Comparison of ENCODE assay signal across 25 mouse cellular contexts in genomic region chr17:37061435-37061834, GRCm38 (mm10). TPM values are rescaled to one million over a fixed set of nuclear protein-coding genes. Genes with fewer than 3 reads are reported as not detected.
DNase-seq lines count a peak whose midpoint lies in the region; ATAC-seq and TF ChIP-seq lines count a peak whose summit lies in the region.
"Had no signal": no experiment of that assay in that cellular context is flagged by ENCODE, and none has a peak within 500 bp of the region (broad histone marks: within the 10 kb centered on the region; RNA-seq: fewer than 3 reads in every experiment).

No protein-coding gene starts in this region.

- peak overlapping the region; percentile 55; the same call in 1 of the 2 replicates for H3K27ac ChIP-seq in forebrain, embryonic 15.5 days (replicated peaks)
- no peak overlapping the region; the same call in 1 of the 2 replicates for H3K27ac ChIP-seq in forebrain, embryonic 16.5 days (ENCODE audit: low read length)
- H3K27ac ChIP-seq in midbrain, embryonic 11.5 days (ENCODE audit: low read depth, low read length) = no peak overlapping the region
- H3K27ac ChIP-seq in midbrain, embryonic 10.5 days (replicated peaks) = no peak overlapping the region
- H3K27ac ChIP-seq in cortical plate, adult 2 months (ENCODE audit: insufficient read depth, low read length) = 0 out of 2 replicates have a peak overlapping the region, but pooled peaks have one; percentile 27
- H3K27ac ChIP-seq in kidney, embryonic 14.5 days (ENCODE audit: low read depth, low read length) = no peak overlapping the region
- H3K27ac ChIP-seq: embryonic facial prominence, embryonic 12.5 days; heart, embryonic 15.5 days; hindbrain, embryonic 14.5 days had no signal

- no peak for TF ChIP-seq CTCF in cortical plate, adult 2 months (IDR thresholded peaks at IDR 0.05; ENCODE audit: extremely low read depth, insufficient read depth, low read length)

- peak; percentile 41 for DNase-seq in midbrain, embryonic 11.5 days (ENCODE audit: low spot score, missing footprints)
- DNase-seq in midbrain, embryonic 10.5 days (ENCODE audit: low spot score) = no peak
- DNase-seq in adrenal gland, postnatal 10 days = no peak
- DNase-seq: adrenal gland, postnatal 25 days; cerebellum, adult 2 months; cerebellum, postnatal 10 days; embryo, embryonic 11 days; gastrocnemius, postnatal 10 days; heart, adult 18-20 months; heart, postnatal 14 days had no signal

- ATAC-seq in forebrain, embryonic 15.5 days (replicated peaks) = no peak
- no peak for ATAC-seq in forebrain, embryonic 16.5 days
- ATAC-seq in midbrain, embryonic 11.5 days (ENCODE audit: low FRiP score) = no peak
- no peak for ATAC-seq in kidney, embryonic 14.5 days (ENCODE audit: low FRiP score, low TSS enrichment)
- ATAC-seq: intestine, embryonic 16.5 days had no signal

- no peak overlapping the region for H3K4me2 ChIP-seq in forebrain, embryonic 15.5 days (replicated peaks)
- H3K4me2 ChIP-seq in forebrain, embryonic 16.5 days (ENCODE audit: low read length) = no peak overlapping the region
- no peak overlapping the region for H3K4me2 ChIP-seq in midbrain, embryonic 11.5 days
- no peak overlapping the region for H3K4me2 ChIP-seq in kidney, embryonic 14.5 days (replicated peaks; ENCODE audit: low read depth, low read length)
- H3K4me2 ChIP-seq: embryonic facial prominence, embryonic 12.5 days; heart, embryonic 11.5 days; heart, embryonic 15.5 days; hindbrain, embryonic 14.5 days had no signal

- H3K27me3 ChIP-seq in forebrain, embryonic 15.5 days = no peaks in the 10 kb centered on the region
- H3K27me3 ChIP-seq in forebrain, embryonic 16.5 days (replicated peaks; ENCODE audit: control insufficient read depth, insufficient read depth, low read length) = no peaks in the 10 kb centered on the region
- no peaks in the 10 kb centered on the region for H3K27me3 ChIP-seq in midbrain, embryonic 11.5 days (ENCODE audit: control insufficient read depth, insufficient read depth, low read length)
- H3K27me3 ChIP-seq in midbrain, embryonic 10.5 days (ENCODE audit: low read depth, poor library complexity, severe bottlenecking) = no peaks in the 10 kb centered on the region
- no peaks in the 10 kb centered on the region for H3K27me3 ChIP-seq in kidney, embryonic 14.5 days (ENCODE audit: control insufficient read depth, insufficient read depth, low read length)
- H3K27me3 ChIP-seq: CH12.LX; embryonic facial prominence, embryonic 12.5 days; heart, embryonic 15.5 days had no signal

- peaks cover 33% of the 10 kb centered on the region for H3K4me1 ChIP-seq in forebrain, embryonic 15.5 days
- peaks cover 27% of the 10 kb centered on the region for H3K4me1 ChIP-seq in forebrain, embryonic 16.5 days (replicated peaks; ENCODE audit: control insufficient read depth, insufficient read depth, low read length)
- H3K4me1 ChIP-seq in midbrain, embryonic 11.5 days (ENCODE audit: control insufficient read depth, insufficient read depth, low read length) = no peaks in the 10 kb centered on the region
- peaks cover 11% of the 10 kb centered on the region; the same call in 1 of the 2 replicates for H3K4me1 ChIP-seq in midbrain, embryonic 10.5 days
- H3K4me1 ChIP-seq in cortical plate, adult 2 months (ENCODE audit: control insufficient read depth, insufficient read depth, low read length) = peaks cover 16% of the 10 kb centered on the region
- no peaks in the 10 kb centered on the region for H3K4me1 ChIP-seq in kidney, embryonic 14.5 days (ENCODE audit: control insufficient read depth, insufficient read depth, low read length)
- H3K4me1 ChIP-seq: embryonic facial prominence, embryonic 12.5 days; heart, embryonic 15.5 days had no signal

- no peak overlapping the region for H3K9ac ChIP-seq in forebrain, embryonic 15.5 days (replicated peaks)
- H3K9ac ChIP-seq in forebrain, embryonic 16.5 days (replicated peaks; ENCODE audit: low read depth, low read length) = no peak overlapping the region
- H3K9ac ChIP-seq in midbrain, embryonic 11.5 days (ENCODE audit: low read length) = no peak overlapping the region
- no peak overlapping the region for H3K9ac ChIP-seq in kidney, embryonic 14.5 days (ENCODE audit: low read depth, low read length)
- H3K9ac ChIP-seq: embryonic facial prominence, embryonic 12.5 days; heart, embryonic 15.5 days; hindbrain, embryonic 14.5 days had no signal

- WGBS in forebrain, embryonic 15.5 days = 46% methylated on average over 3 of the region's 3 CpGs
- WGBS in forebrain, embryonic 16.5 days = 38% methylated on average over 3 of the region's 3 CpGs
- WGBS in midbrain, embryonic 11.5 days = 72% methylated on average over 3 of the region's 3 CpGs
- WGBS in midbrain, embryonic 10.5 days = 69% methylated on average over 3 of the region's 3 CpGs
- 92% methylated on average over 3 of the region's 3 CpGs for WGBS in kidney, embryonic 14.5 days

- H3K4me3 ChIP-seq in forebrain, embryonic 15.5 days = no peak overlapping the region
- no peak overlapping the region for H3K4me3 ChIP-seq in forebrain, embryonic 16.5 days (replicated peaks; ENCODE audit: low read length)
- no peak overlapping the region for H3K4me3 ChIP-seq in midbrain, embryonic 11.5 days (ENCODE audit: low read depth, low read length)
- no peak overlapping the region for H3K4me3 ChIP-seq in midbrain, embryonic 10.5 days
- H3K4me3 ChIP-seq in cortical plate, adult 2 months (ENCODE audit: insufficient read depth, low read length) = no peak overlapping the region
- H3K4me3 ChIP-seq in kidney, embryonic 14.5 days (ENCODE audit: low read length) = no peak overlapping the region
- H3K4me3 ChIP-seq: embryonic facial prominence, embryonic 12.5 days; heart, embryonic 15.5 days had no signal

- TF ChIP-seq POLR2A in cortical plate, adult 2 months (IDR thresholded peaks at IDR 0.05; ENCODE audit: extremely low read depth, insufficient read depth, low read length) = no peak

- H3K36me3 ChIP-seq in forebrain, embryonic 15.5 days = peaks cover 84% of the 10 kb centered on the region
- peaks cover 36% of the 10 kb centered on the region for H3K36me3 ChIP-seq in forebrain, embryonic 16.5 days (ENCODE audit: control insufficient read depth, insufficient read depth)
- peaks cover 23% of the 10 kb centered on the region; the same call in 1 of the 2 replicates for H3K36me3 ChIP-seq in midbrain, embryonic 11.5 days (ENCODE audit: control insufficient read depth, insufficient read depth, low read length)
- H3K36me3 ChIP-seq in midbrain, embryonic 10.5 days = peaks cover 99% of the 10 kb centered on the region
- peaks cover 75% of the 10 kb centered on the region for H3K36me3 ChIP-seq in kidney, embryonic 14.5 days (ENCODE audit: control insufficient read depth, insufficient read depth, low read length)

- H3K9me3 ChIP-seq in forebrain, embryonic 15.5 days = no peaks in the 10 kb centered on the region
- no peaks in the 10 kb centered on the region for H3K9me3 ChIP-seq in forebrain, embryonic 16.5 days (ENCODE audit: control insufficient read depth, low read length)
- H3K9me3 ChIP-seq in midbrain, embryonic 11.5 days (ENCODE audit: control insufficient read depth, low read length) = no peaks in the 10 kb centered on the region
- H3K9me3 ChIP-seq in midbrain, embryonic 10.5 days (replicated peaks) = no peaks in the 10 kb centered on the region
- H3K9me3 ChIP-seq in kidney, embryonic 14.5 days (ENCODE audit: control insufficient read depth, low read length) = no peaks in the 10 kb centered on the region
- H3K9me3 ChIP-seq: embryonic facial prominence, embryonic 12.5 days; heart, embryonic 15.5 days had no signal

RNA-seq across cellular contexts. Expression of gene Gabbr1, which starts 15.7 kb away (rescaled TPM):
- polyA plus RNA-seq in forebrain, embryonic 15.5 days (2015; fragmentation: Nextera tagmentation; extraction: Ambion mirVana) = 50.9 and 53.1 TPM in 2 replicates
- 46.0 and 58.6 TPM in 2 replicates for polyA plus RNA-seq in forebrain, embryonic 16.5 days (2015; fragmentation: Nextera tagmentation; extraction: Ambion mirVana)
- 14.3 and 14.5 TPM in 2 replicates for polyA plus RNA-seq in midbrain, embryonic 11.5 days (2014; fragmentation: Nextera tagmentation; extraction: Ambion mirVana)
- polyA plus RNA-seq in midbrain, embryonic 10.5 days (2016; fragmentation: Nextera tagmentation; extraction: Ambion mirVana) = 7.9 and 12.2 TPM in 2 replicates
- 481 and 483 TPM in 2 replicates for polyA plus RNA-seq in cortical plate, adult 2 months (2012; rRNA removed)
- polyA plus RNA-seq in kidney, embryonic 14.5 days (2014; fragmentation: Nextera tagmentation; extraction: Ambion mirVana) = 8.1 and 11.6 TPM in 2 replicates
- total RNA-seq in adrenal gland, postnatal 10 days (2021) = 10 to 100 TPM; 22.1 to 40.3 TPM

RNA-seq across cellular contexts. Expression of gene Olfr90, which starts 26.9 kb away (rescaled TPM):
- polyA plus RNA-seq in forebrain, embryonic 15.5 days (2015; fragmentation: Nextera tagmentation; extraction: Ambion mirVana) = not detected in 2 replicates
- not detected in 2 replicates for polyA plus RNA-seq in forebrain, embryonic 16.5 days (2015; fragmentation: Nextera tagmentation; extraction: Ambion mirVana)
- polyA plus RNA-seq in midbrain, embryonic 11.5 days (2014; fragmentation: Nextera tagmentation; extraction: Ambion mirVana) = not detected in 2 replicates
- 0.17 TPM in 1 of 2 replicates, not detected in the other for polyA plus RNA-seq in midbrain, embryonic 10.5 days (2016; fragmentation: Nextera tagmentation; extraction: Ambion mirVana)
- not detected in 2 replicates for polyA plus RNA-seq in cortical plate, adult 2 months (2012; rRNA removed)
- not detected in 2 replicates for polyA plus RNA-seq in kidney, embryonic 14.5 days (2014; fragmentation: Nextera tagmentation; extraction: Ambion mirVana)
- not detected for total RNA-seq in adrenal gland, postnatal 10 days (2021)
- total RNA-seq: adrenal gland, adult 18-20 months; adrenal gland, postnatal 25 days; CH12.LX; gastrocnemius, postnatal 10 days; gastrocnemius, postnatal 4 days; heart, adult 18-20 months; heart, postnatal 14 days; hematopoietic stem cell, adult 5-6 weeks had no signal
- polyA plus RNA-seq: cerebellum, adult 2 months; embryonic facial prominence, embryonic 12.5 days; forebrain, embryonic 14.5 days; frontal cortex, adult 2 months; heart, embryonic 11.5 days; heart, embryonic 15.5 days; hindbrain, embryonic 14.5 days; intestine, embryonic 16.5 days had no signal

RNA-seq across cellular contexts. Expression of gene Olfr91, which starts 36.6 kb away (rescaled TPM):
- not detected in 2 replicates for polyA plus RNA-seq in forebrain, embryonic 15.5 days (2015; fragmentation: Nextera tagmentation; extraction: Ambion mirVana)
- not detected in 2 replicates for polyA plus RNA-seq in forebrain, embryonic 16.5 days (2015; fragmentation: Nextera tagmentation; extraction: Ambion mirVana)
- polyA plus RNA-seq in midbrain, embryonic 11.5 days (2014; fragmentation: Nextera tagmentation; extraction: Ambion mirVana) = not detected in 2 replicates
- not detected in 2 replicates for polyA plus RNA-seq in midbrain, embryonic 10.5 days (2016; fragmentation: Nextera tagmentation; extraction: Ambion mirVana)
- not detected in 2 replicates for polyA plus RNA-seq in cortical plate, adult 2 months (2012; rRNA removed)
- not detected in 2 replicates for polyA plus RNA-seq in kidney, embryonic 14.5 days (2014; fragmentation: Nextera tagmentation; extraction: Ambion mirVana)
- total RNA-seq in adrenal gland, postnatal 10 days (2021) = not detected
- total RNA-seq: adrenal gland, adult 18-20 months; adrenal gland, postnatal 25 days; CH12.LX; gastrocnemius, postnatal 10 days; gastrocnemius, postnatal 4 days; heart, adult 18-20 months; heart, postnatal 14 days; hematopoietic stem cell, adult 5-6 weeks had no signal
- polyA plus RNA-seq: cerebellum, adult 2 months; embryonic facial prominence, embryonic 12.5 days; forebrain, embryonic 14.5 days; frontal cortex, adult 2 months; heart, embryonic 11.5 days; heart, embryonic 15.5 days; hindbrain, embryonic 14.5 days; intestine, embryonic 16.5 days had no signal

RNA-seq across cellular contexts. Expression of gene Mog, which starts 38.2 kb away (rescaled TPM):
- 1.9 and 2.4 TPM in 2 replicates for polyA plus RNA-seq in forebrain, embryonic 15.5 days (2015; fragmentation: Nextera tagmentation; extraction: Ambion mirVana)
- 1.9 and 2.9 TPM in 2 replicates for polyA plus RNA-seq in forebrain, embryonic 16.5 days (2015; fragmentation: Nextera tagmentation; extraction: Ambion mirVana)
- polyA plus RNA-seq in midbrain, embryonic 11.5 days (2014; fragmentation: Nextera tagmentation; extraction: Ambion mirVana) = 0.18 and 0.42 TPM in 2 replicates
- polyA plus RNA-seq in midbrain, embryonic 10.5 days (2016; fragmentation: Nextera tagmentation; extraction: Ambion mirVana) = 0.10 and 0.15 TPM in 2 replicates
- polyA plus RNA-seq in cortical plate, adult 2 months (2012; rRNA removed) = 99.6 and 128 TPM in 2 replicates
- polyA plus RNA-seq in kidney, embryonic 14.5 days (2014; fragmentation: Nextera tagmentation; extraction: Ambion mirVana) = 0.12 and 0.14 TPM in 2 replicates
- total RNA-seq in adrenal gland, postnatal 10 days (2021) = not detected
- total RNA-seq: adrenal gland, adult 18-20 months; adrenal gland, postnatal 25 days; CH12.LX; gastrocnemius, postnatal 10 days; gastrocnemius, postnatal 4 days; heart, adult 18-20 months; heart, postnatal 14 days; hematopoietic stem cell, adult 5-6 weeks had no signal
- polyA plus RNA-seq: heart, embryonic 11.5 days; heart, embryonic 15.5 days; intestine, embryonic 16.5 days had no signal

RNA-seq across cellular contexts. Expression of gene Olfr92, which starts 58.5 kb away (rescaled TPM):
- polyA plus RNA-seq in forebrain, embryonic 15.5 days (2015; fragmentation: Nextera tagmentation; extraction: Ambion mirVana) = not detected in 2 replicates
- polyA plus RNA-seq in forebrain, embryonic 16.5 days (2015; fragmentation: Nextera tagmentation; extraction: Ambion mirVana) = not detected in 2 replicates
- not detected in 2 replicates for polyA plus RNA-seq in midbrain, embryonic 11.5 days (2014; fragmentation: Nextera tagmentation; extraction: Ambion mirVana)
- polyA plus RNA-seq in midbrain, embryonic 10.5 days (2016; fragmentation: Nextera tagmentation; extraction: Ambion mirVana) = not detected in 2 replicates
- polyA plus RNA-seq in cortical plate, adult 2 months (2012; rRNA removed) = not detected in 2 replicates
- not detected in 2 replicates for polyA plus RNA-seq in kidney, embryonic 14.5 days (2014; fragmentation: Nextera tagmentation; extraction: Ambion mirVana)
- not detected for total RNA-seq in adrenal gland, postnatal 10 days (2021)
- total RNA-seq: adrenal gland, adult 18-20 months; adrenal gland, postnatal 25 days; CH12.LX; gastrocnemius, postnatal 10 days; gastrocnemius, postnatal 4 days; heart, adult 18-20 months; heart, postnatal 14 days; hematopoietic stem cell, adult 5-6 weeks had no signal
- polyA plus RNA-seq: cerebellum, adult 2 months; embryonic facial prominence, embryonic 12.5 days; forebrain, embryonic 14.5 days; frontal cortex, adult 2 months; heart, embryonic 11.5 days; heart, embryonic 15.5 days; hindbrain, embryonic 14.5 days; intestine, embryonic 16.5 days had no signal

Comparison
In these comparisons a context has a peak if more than half of its experiments do, and no peak if none do; other contexts are left out.
1. H3K27ac ChIP-seq: peak in forebrain, embryonic 15.5 days (single experiment) and cortical plate, adult 2 months (single experiment); none in forebrain, embryonic 16.5 days (single experiment), midbrain, embryonic 11.5 days (single experiment), midbrain, embryonic 10.5 days (single experiment) and kidney, embryonic 14.5 days (single experiment).